Mouse (Mus musculus): ENCODE results near the gene Mtf1. TPM values are rescaled to one million over a fixed set of nuclear protein-coding genes. Genes with fewer than 3 reads are reported as not detected.

Gene Mtf1
- polyA plus RNA-seq, 1 experiment from 2014 or later = 9.8 TPM

DNA sequence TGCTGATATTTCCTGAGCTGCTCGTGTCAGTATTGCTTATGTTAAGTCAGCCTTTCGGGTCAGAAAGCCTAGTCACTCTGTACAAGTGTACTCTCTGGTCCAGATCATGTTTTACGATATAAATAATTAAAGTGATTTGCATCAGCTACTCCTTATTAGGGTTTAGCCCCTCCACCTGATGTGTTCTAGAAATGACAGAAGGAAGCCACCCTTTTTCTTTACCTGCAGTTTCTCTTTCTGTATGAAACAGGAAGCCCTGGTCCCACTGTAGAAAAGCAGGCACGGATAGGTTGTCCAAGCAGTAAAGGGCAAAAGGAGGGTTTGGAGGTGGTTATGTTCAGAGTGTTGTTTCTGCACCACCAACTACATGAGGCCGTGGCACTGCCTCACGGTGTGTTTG, 1.5 kb downstream of the Mtf1 start:
- WGBS = 86% methylated on average over 6 of the region's 6 CpGs
- no peaks in the 10 kb centered on the region for H3K27me3 ChIP-seq (replicated peaks)
- peaks cover 54% of the 10 kb centered on the region for H3K36me3 ChIP-seq
- peaks cover 33% of the 10 kb centered on the region for H3K4me1 ChIP-seq
- H3K27ac ChIP-seq (replicated peaks) = no peak overlapping the region
- no peaks in the 10 kb centered on the region for H3K9me3 ChIP-seq (replicated peaks)
- no peak for ATAC-seq (ENCODE audit: low FRiP score)
- peak overlapping the region; percentile 87 for H3K9ac ChIP-seq (replicated peaks)
- peak overlapping the region; percentile 91 for H3K4me2 ChIP-seq
- peak overlapping the region; percentile 71 for H3K4me3 ChIP-seq (replicated peaks)

DNA sequence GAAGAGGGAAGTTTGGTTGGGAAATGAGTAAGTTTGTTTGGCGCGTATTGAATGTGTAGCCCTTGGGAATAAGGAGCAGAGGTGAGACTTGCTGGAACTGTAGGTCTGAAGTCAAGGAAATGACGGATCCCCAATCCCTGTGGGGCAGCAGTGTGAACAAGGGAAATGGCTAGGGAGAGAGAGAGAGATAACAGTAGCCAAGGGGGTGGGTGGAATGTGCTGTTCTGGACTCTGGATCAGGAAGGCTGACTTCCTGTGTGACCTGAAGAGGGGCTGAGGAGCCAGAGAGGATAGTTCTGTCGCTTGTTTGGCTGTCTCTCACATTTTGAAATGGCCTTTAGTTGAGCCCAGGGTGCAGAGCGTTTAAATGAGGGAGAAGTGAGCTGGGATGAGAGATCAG, 6.6 kb downstream of the Mtf1 start:
- no peaks in the 10 kb centered on the region for H3K27me3 ChIP-seq (replicated peaks)
- H3K27ac ChIP-seq (replicated peaks) = no peak overlapping the region
- peaks cover 31% of the 10 kb centered on the region for H3K36me3 ChIP-seq
- WGBS = 87% methylated on average over 5 of the region's 5 CpGs
- H3K4me3 ChIP-seq (replicated peaks) = no peak overlapping the region
- peaks cover 35% of the 10 kb centered on the region for H3K4me1 ChIP-seq
- H3K4me2 ChIP-seq = no peak overlapping the region
- H3K9ac ChIP-seq (replicated peaks) = no peak overlapping the region
- ATAC-seq (ENCODE audit: low FRiP score) = no peak
- no peaks in the 10 kb centered on the region for H3K9me3 ChIP-seq (replicated peaks)

DNA sequence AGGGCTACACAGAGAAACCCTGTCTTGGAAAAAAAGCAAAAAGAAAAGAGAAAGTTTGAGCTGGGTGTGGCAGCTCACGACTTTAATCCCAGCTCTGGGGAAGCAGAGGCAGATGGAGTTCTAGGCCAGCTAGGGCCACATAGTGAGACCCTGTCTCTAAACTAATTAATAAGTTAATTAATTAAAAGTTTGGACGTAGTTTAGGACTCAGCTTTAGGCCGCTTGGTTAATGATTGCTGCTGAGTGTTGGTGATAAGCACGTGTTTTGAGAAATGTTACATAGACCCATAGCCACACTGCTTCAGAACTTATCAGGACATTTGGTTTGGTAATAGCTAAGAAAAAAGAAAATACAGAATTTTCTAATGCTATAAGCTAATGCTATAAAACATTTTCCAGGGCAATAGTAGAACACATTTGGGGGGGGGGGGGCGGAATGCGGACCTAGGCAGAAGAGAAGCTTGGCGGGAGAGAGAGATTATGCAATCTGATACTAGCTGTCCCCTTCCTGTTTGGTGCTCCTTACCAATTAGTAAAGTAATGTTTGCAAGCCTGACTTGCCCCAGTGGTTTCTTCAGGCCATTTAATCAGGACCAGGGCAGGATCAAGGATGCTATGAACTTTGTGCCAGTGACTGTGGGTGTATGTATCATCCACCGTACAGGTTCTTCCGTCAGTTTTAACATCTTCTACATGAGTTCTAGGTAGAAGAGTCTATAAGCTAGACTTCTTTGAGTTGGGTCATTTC, 7.4 kb downstream of the Mtf1 start:
- no peak for ATAC-seq (ENCODE audit: low FRiP score)
- H3K27ac ChIP-seq (replicated peaks) = no peak overlapping the region
- no peak overlapping the region for H3K4me2 ChIP-seq
- H3K27me3 ChIP-seq (replicated peaks) = no peaks in the 10 kb centered on the region
- no peak overlapping the region for H3K4me3 ChIP-seq (replicated peaks)
- no peak overlapping the region for H3K9ac ChIP-seq (replicated peaks)
- H3K36me3 ChIP-seq = peaks cover 34% of the 10 kb centered on the region
- H3K9me3 ChIP-seq (replicated peaks) = no peaks in the 10 kb centered on the region
- 86% methylated on average over 9 of the region's 9 CpGs for WGBS
- H3K4me1 ChIP-seq = peaks cover 32% of the 10 kb centered on the region

DNA sequence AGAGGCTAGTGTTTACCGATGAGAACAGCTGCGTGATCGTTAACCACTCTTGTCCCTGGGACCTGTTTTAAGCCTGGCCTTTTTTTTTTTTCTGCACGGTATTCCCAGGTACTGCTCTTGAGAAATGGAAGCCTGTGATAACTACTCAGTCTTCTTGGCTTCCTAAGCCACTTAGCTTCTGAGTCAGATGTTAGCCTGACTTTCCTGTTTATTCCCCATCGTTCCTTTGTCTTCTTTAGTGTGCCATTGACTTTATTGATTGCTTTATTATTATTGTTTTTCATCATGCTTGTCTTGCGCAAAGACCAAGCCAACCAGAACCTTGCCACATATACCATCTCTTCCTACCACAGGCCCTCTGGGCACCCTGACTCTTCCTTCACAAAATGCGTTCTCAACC, 8.2 kb downstream of the Mtf1 start:
- H3K9ac ChIP-seq (replicated peaks) = no peak overlapping the region
- peaks cover 29% of the 10 kb centered on the region for H3K36me3 ChIP-seq
- no peak for ATAC-seq (ENCODE audit: low FRiP score)
- no peaks in the 10 kb centered on the region for H3K27me3 ChIP-seq (replicated peaks)
- H3K9me3 ChIP-seq (replicated peaks) = no peaks in the 10 kb centered on the region
- no peak overlapping the region for H3K27ac ChIP-seq (replicated peaks)
- no peak overlapping the region for H3K4me2 ChIP-seq
- WGBS = 87% methylated on average over 7 of the region's 7 CpGs
- H3K4me3 ChIP-seq (replicated peaks) = no peak overlapping the region
- peaks cover 32% of the 10 kb centered on the region for H3K4me1 ChIP-seq

DNA sequence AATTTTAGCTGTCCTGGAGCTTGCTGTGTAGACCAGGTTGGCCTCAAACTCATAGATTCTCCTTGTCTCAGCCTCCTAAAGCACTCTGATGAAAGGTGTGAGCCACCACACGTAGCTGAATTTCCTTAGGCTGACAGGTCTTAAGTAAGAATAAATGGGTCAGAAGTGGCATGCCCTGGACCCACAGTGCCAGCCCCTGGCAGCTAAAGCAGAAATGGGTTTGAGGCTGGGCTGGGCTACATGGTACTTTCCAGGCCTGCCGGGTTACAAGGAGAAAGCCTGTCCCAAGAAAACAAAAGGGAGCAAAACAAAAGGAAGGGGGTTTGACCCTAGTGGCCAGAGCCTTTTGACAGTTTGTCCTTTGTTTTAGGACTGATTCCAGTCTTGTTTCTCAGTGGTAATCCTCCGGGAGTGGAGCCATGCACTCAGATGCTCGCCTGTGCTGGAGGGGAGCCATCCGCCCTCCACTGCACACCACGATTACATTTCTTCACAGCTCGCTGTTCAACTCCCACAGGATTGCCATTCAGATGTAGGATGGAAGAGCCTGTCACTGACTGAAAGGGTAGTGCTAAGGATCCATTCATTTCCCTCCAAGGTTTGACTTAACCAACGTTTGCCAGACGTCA, 9.6 kb downstream of the Mtf1 start:
- H3K9me3 ChIP-seq (replicated peaks) = no peaks in the 10 kb centered on the region
- H3K27me3 ChIP-seq (replicated peaks) = no peaks in the 10 kb centered on the region
- ATAC-seq (ENCODE audit: low FRiP score) = no peak
- no peak overlapping the region for H3K27ac ChIP-seq (replicated peaks)
- no peak overlapping the region for H3K4me2 ChIP-seq
- H3K4me3 ChIP-seq (replicated peaks) = no peak overlapping the region
- H3K4me1 ChIP-seq = peaks cover 32% of the 10 kb centered on the region
- WGBS = 29% methylated on average over 9 of the region's 9 CpGs
- no peak overlapping the region for H3K9ac ChIP-seq (replicated peaks)
- peaks cover 18% of the 10 kb centered on the region for H3K36me3 ChIP-seq

DNA sequence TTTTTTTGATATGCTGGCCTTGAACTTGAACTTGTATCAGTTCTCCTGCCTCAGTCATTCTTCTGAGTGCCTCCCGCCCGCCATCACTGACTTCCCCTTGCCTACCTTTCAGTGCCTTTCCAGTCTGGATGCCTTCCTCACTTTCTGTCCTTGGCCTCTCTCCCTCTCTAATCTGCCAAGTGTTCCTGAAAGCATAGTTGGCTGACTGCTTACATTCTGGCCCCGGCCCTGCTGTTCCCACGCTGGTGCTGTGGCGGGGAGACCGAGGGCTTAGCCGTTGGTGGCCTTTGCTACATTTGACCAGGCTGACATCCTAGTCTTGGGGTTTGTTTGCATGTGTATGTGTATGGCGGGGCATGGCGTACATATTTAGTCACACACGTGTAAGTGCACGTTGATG, 14.0 kb downstream of the Mtf1 start:
- no peak for ATAC-seq (ENCODE audit: low FRiP score)
- 89% methylated on average over 11 of the region's 11 CpGs for WGBS

DNA sequence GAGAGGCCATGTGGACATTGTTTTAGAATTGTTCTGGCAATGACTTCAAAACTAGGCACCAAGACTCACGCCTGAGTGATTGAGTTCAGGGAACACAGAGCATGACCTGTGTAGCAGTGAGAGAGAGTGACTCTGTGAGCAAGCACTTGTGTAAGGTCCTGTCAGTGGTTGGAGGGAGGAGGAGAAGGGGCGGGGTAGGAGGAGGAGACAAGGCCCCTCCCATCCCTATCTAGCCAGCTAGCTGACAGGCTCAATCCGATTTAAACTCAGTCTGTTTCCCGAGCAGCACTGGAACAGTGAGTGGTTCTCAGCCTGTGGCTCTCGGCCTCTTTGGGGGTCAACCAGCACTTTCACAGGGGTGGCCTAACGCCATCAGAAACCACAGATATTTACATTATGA, 15.9 kb downstream of the Mtf1 start:
- no peak overlapping the region for H3K9ac ChIP-seq (replicated peaks)
- 30% methylated on average over 6 of the region's 6 CpGs for WGBS
- H3K27me3 ChIP-seq (replicated peaks) = no peaks in the 10 kb centered on the region
- ATAC-seq (ENCODE audit: low FRiP score) = no peak
- H3K4me3 ChIP-seq (replicated peaks) = no peak overlapping the region
- no peak overlapping the region for H3K27ac ChIP-seq (replicated peaks)
- no peak overlapping the region for H3K4me2 ChIP-seq
- peaks cover 31% of the 10 kb centered on the region for H3K36me3 ChIP-seq
- no peaks in the 10 kb centered on the region for H3K9me3 ChIP-seq (replicated peaks)
- 0 out of 2 replicates have a peak, but pooled peaks cover 10% of the 10 kb centered on the region for H3K4me1 ChIP-seq

More for the DNA sequence above, 14.0 kb downstream of the Mtf1 start:
- H3K4me1 ChIP-seq = peaks cover 22% of the 10 kb centered on the region
- no peak overlapping the region for H3K27ac ChIP-seq (replicated peaks)
- H3K9ac ChIP-seq (replicated peaks) = no peak overlapping the region
- no peak overlapping the region for H3K4me2 ChIP-seq
- peaks cover 13% of the 10 kb centered on the region for H3K36me3 ChIP-seq
- H3K27me3 ChIP-seq (replicated peaks) = no peaks in the 10 kb centered on the region
- H3K4me3 ChIP-seq (replicated peaks) = no peak overlapping the region
- no peaks in the 10 kb centered on the region for H3K9me3 ChIP-seq (replicated peaks)

DNA sequence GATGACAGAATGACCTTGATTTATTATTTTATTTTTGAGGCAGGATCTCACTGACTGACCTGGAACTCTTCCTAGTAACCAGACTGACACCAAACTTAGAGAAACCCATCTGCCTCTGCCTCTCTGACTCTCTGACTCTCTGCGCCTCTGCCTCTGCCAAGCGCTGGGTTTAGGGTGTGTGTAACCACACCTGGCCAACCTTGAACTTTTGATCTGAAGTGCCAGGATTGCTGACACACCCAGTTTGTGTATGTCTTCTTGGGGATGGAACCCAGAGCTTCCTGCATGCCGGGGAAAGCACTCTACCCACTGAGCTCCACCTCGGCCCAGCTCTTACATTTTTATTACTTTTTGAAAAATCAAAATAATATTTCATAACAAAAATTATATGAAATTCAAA, 16.9 kb downstream of the Mtf1 start:
- ATAC-seq (ENCODE audit: low FRiP score) = no peak
- Histone ChIP-seq H3K27me3 (replicated peaks) (no peaks in the 10 kb centered on the region), H3K9ac (replicated peaks) (no peak overlapping the region), H3K4me1 (0 out of 2 replicates have a peak, but pooled peaks cover 10% of the 10 kb centered on the region), H3K4me2 (no peak overlapping the region), H3K4me3 (replicated peaks) (no peak overlapping the region), H3K36me3 (peaks cover 37% of the 10 kb centered on the region), H3K9me3 (replicated peaks) (no peaks in the 10 kb centered on the region), H3K27ac (replicated peaks) (no peak overlapping the region)
- WGBS = 95% methylated on average over 4 of the region's 4 CpGs

DNA sequence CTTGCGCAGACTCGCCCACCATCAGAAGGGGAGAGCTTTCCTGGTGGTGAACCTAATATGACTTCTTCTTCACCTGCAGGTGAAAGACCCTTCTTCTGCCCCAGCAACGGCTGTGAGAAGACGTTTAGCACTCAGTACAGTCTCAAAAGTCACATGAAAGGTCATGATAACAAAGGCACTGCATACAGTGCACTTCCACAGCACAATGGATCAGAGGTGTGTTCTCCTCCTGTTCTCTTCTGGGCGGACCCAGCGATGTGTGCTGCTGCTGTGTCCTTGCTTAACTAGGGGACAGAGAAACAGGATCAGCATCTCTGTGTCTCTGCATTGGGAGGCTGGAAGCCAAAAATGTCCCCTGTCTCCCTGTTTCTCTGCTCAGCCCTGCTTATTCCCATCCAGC, 23.1 kb downstream of the Mtf1 start:
- Histone ChIP-seq H3K9ac (replicated peaks) (no peak overlapping the region), H3K4me2 (no peak overlapping the region), H3K4me3 (replicated peaks) (no peak overlapping the region), H3K4me1 (no peaks in the 10 kb centered on the region), H3K9me3 (replicated peaks) (no peaks in the 10 kb centered on the region), H3K27me3 (replicated peaks) (no peaks in the 10 kb centered on the region), H3K36me3 (peaks cover 73% of the 10 kb centered on the region), H3K27ac (replicated peaks) (no peak overlapping the region)
- 94% methylated on average over 6 of the region's 6 CpGs for WGBS
- ATAC-seq (ENCODE audit: low FRiP score) = no peak

DNA sequence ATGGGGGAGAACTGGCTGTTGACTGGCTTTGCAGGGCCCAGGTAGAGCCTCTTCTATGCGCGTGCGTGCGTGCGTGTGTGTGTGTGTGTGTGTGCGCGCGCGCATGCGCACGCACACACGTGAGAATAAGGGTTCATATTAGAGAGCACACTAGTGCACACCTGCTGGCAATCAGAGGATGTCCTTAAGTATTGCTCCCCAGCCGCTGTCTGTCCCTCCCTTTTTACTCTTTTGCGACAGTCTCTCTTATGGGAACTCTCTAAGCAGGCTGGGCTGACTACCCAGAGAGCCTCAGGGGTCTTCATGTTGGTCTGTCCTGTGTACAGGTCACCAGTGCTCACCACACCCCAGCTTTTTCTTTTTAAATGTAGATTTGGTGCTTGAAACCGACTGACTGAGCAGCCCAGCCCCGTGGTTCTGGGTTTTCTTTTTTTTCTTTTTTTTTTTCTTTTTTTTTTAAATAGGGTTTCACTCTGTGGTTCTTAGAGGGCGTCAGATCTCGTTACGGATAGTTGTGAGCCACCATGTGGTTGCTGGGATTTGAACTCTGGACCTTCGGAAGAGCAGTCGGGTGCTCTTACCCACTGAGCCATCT, 23.6 kb downstream of the Mtf1 start:
- no peak overlapping the region for H3K9ac ChIP-seq (replicated peaks)
- H3K27ac ChIP-seq (replicated peaks) = no peak overlapping the region
- H3K27me3 ChIP-seq (replicated peaks) = no peaks in the 10 kb centered on the region
- H3K9me3 ChIP-seq (replicated peaks) = no peaks in the 10 kb centered on the region
- H3K4me3 ChIP-seq (replicated peaks) = no peak overlapping the region
- no peaks in the 10 kb centered on the region for H3K4me1 ChIP-seq
- H3K4me2 ChIP-seq = no peak overlapping the region
- peaks cover 73% of the 10 kb centered on the region for H3K36me3 ChIP-seq
- ATAC-seq (ENCODE audit: low FRiP score) = no peak
- 96% methylated on average over 21 of the region's 21 CpGs for WGBS

DNA sequence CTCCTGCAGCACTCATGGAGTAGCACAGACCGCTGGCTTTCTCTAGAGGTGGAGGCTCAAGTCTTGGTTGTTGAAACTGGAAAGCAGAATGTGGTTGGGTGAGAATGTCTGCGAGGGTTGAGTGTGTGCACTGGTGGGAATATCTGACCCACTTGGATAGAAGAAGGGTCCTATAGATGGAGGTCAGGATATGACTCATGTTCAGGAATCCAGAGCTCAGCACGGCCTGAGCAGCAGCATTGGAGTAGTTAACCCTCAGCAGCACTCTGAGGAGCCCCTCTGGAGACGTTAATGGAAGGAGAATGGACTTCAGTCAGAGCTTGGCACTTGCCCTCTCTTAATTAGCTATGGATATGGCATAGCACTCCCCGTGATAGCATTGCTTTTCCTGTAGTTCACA, 27.8 kb downstream of the Mtf1 start:
- peaks cover 63% of the 10 kb centered on the region for H3K36me3 ChIP-seq
- H3K27me3 ChIP-seq (replicated peaks) = no peaks in the 10 kb centered on the region
- H3K4me2 ChIP-seq = no peak overlapping the region
- WGBS = 77% methylated on average over 5 of the region's 5 CpGs
- no peak overlapping the region for H3K9ac ChIP-seq (replicated peaks)
- ATAC-seq (ENCODE audit: low FRiP score) = no peak
- no peak overlapping the region for H3K4me3 ChIP-seq (replicated peaks)
- H3K9me3 ChIP-seq (replicated peaks) = no peaks in the 10 kb centered on the region
- H3K4me1 ChIP-seq = no peaks in the 10 kb centered on the region
- no peak overlapping the region for H3K27ac ChIP-seq (replicated peaks)

DNA sequence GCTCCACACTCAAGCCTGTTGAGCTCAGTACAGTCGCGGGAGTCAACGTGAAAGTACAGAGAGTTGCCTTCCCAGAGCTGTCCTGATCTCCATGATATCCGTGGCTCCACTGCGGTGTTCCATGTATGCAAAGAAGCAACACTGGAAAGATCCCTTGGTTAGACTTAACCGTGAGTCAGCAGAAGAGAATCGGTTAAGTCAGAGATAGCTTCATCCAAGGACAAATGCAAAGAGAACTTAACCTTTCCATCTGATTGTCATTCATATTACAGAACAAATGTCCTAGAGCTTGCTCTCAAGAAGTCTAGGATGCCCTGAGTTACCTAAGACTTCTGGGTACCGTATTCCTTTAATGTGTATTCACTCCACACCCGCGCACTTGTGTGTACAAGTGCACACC, 30.9 kb downstream of the Mtf1 start:
- Histone ChIP-seq H3K9me3 (replicated peaks) (no peaks in the 10 kb centered on the region), H3K9ac (replicated peaks) (no peak overlapping the region), H3K27me3 (replicated peaks) (no peaks in the 10 kb centered on the region), H3K4me2 (no peak overlapping the region), H3K4me1 (no peaks in the 10 kb centered on the region), H3K36me3 (peaks cover 43% of the 10 kb centered on the region), H3K4me3 (replicated peaks) (no peak overlapping the region), H3K27ac (replicated peaks) (no peak overlapping the region)
- 96% methylated on average over 10 of the region's 10 CpGs for WGBS
- ATAC-seq (ENCODE audit: low FRiP score) = no peak

All from neural tube, embryonic 15.5 days (tissue).